Mouse (Mus musculus): ENCODE measurements around the gene Prss29. TPM values are rescaled to one million over a fixed set of nuclear protein-coding genes. Genes with fewer than 3 reads are reported as not detected.

Gene Prss29
- polyA plus RNA-seq, 1 experiment from 2014 or later: not detected

GRCm38 (mm10) chr17:25332321-25332720 lies 13.9 kb downstream of the Prss29 start:
- H3K4me1 ChIP-seq (ENCODE audit: control insufficient read depth, insufficient read depth, low read length): no peaks in the 10 kb centered on the region
- H3K36me3 ChIP-seq (ENCODE audit: control insufficient read depth, insufficient read depth, low read length): no peaks in the 10 kb centered on the region
- H3K27me3 ChIP-seq (ENCODE audit: control insufficient read depth, insufficient read depth, low read length): no peaks in the 10 kb centered on the region
- H3K4me2 ChIP-seq: no peak overlapping the region
- ATAC-seq (ENCODE audit: low FRiP score) (no peak), DNase-seq (ENCODE audit: low spot score, missing footprints) (no peak)
- WGBS: 78% methylated on average over 9 of the region's 9 CpGs
- H3K9me3 ChIP-seq (ENCODE audit: control insufficient read depth, low read length): no peaks in the 10 kb centered on the region
- H3K9ac ChIP-seq (ENCODE audit: low read length): no peak overlapping the region
- no peak overlapping the region for H3K27ac ChIP-seq (ENCODE audit: low read depth, low read length)
- no peak overlapping the region for H3K4me3 ChIP-seq (ENCODE audit: low read depth, low read length)

GRCm38 (mm10) chr17:25333943-25334342 lies 15.5 kb downstream of the Prss29 start:
- ATAC-seq (ENCODE audit: low FRiP score): no peak
- Histone ChIP-seq H3K4me3 (ENCODE audit: low read depth, low read length) (no peak overlapping the region), H3K9me3 (ENCODE audit: control insufficient read depth, low read length) (no peaks in the 10 kb centered on the region), H3K36me3 (ENCODE audit: control insufficient read depth, insufficient read depth, low read length) (no peaks in the 10 kb centered on the region), H3K4me1 (ENCODE audit: control insufficient read depth, insufficient read depth, low read length) (no peaks in the 10 kb centered on the region), H3K4me2 (no peak overlapping the region), H3K27ac (ENCODE audit: low read depth, low read length) (no peak overlapping the region), H3K9ac (ENCODE audit: low read length) (no peak overlapping the region), H3K27me3 (ENCODE audit: control insufficient read depth, insufficient read depth, low read length) (no peaks in the 10 kb centered on the region)
- WGBS: under 1% methylated on average over 8 of the region's 8 CpGs
- peak; percentile 95 for DNase-seq (ENCODE audit: low spot score, missing footprints)

DNA sequence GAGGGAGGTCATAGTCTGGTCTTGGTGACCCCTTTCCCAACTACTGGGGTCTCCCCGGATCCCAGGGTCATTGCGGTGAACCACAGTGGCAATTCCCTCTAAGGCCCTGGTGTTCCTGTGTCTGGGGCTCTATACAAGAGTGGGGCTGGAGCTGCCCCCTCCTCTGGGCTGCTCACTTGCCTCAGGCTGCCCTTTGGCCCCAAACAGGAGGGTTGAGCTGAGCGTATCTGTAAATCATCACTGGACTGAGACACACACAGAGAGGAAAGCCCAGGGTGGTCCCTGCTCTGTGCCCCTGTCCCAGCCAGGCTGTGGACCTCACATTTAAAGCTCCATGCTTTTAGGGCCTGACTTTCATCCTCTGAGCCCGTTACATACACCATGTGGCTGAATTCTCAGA lies 19.8 kb downstream of the Prss29 start:
- Histone ChIP-seq H3K9me3 (ENCODE audit: control insufficient read depth, low read length) (no peaks in the 10 kb centered on the region), H3K36me3 (ENCODE audit: control insufficient read depth, insufficient read depth, low read length) (no peaks in the 10 kb centered on the region), H3K4me3 (ENCODE audit: low read depth, low read length) (no peak overlapping the region), H3K9ac (ENCODE audit: low read length) (no peak overlapping the region), H3K4me2 (no peak overlapping the region), H3K27ac (ENCODE audit: low read depth, low read length) (no peak overlapping the region), H3K4me1 (ENCODE audit: control insufficient read depth, insufficient read depth, low read length) (no peaks in the 10 kb centered on the region), H3K27me3 (ENCODE audit: control insufficient read depth, insufficient read depth, low read length) (no peaks in the 10 kb centered on the region)
- WGBS: 79% methylated on average over 4 of the region's 4 CpGs
- ATAC-seq (ENCODE audit: low FRiP score) (no peak), DNase-seq (ENCODE audit: low spot score, missing footprints) (no peak)

DNA sequence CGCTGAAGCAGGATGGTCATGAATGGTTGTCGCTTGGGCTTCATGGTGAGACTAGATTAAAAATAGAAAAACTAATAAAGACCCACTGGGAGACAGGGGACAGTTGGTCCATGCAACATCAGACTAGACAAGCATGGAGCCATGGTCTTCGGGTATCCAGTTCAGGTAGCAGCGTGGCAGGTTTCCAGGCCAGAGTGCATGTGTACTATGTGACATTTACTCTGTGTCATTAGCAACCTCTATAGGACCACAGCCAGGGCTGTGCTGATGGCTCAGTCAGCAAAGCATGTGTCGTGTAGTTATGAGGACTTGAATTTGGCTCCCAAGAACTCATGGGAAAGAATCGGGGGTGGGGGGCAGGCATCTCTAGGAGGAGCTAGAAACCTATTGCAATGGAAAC lies 21.5 kb downstream of the Prss29 start:
- no peaks in the 10 kb centered on the region for H3K9me3 ChIP-seq (ENCODE audit: control insufficient read depth, low read length)
- DNase-seq (ENCODE audit: low spot score, missing footprints): no peak
- ATAC-seq (ENCODE audit: low FRiP score): no peak
- H3K36me3 ChIP-seq (ENCODE audit: control insufficient read depth, insufficient read depth, low read length): no peaks in the 10 kb centered on the region
- H3K4me2 ChIP-seq: no peak overlapping the region
- H3K27me3 ChIP-seq (ENCODE audit: control insufficient read depth, insufficient read depth, low read length): no peaks in the 10 kb centered on the region
- H3K27ac ChIP-seq (ENCODE audit: low read depth, low read length): no peak overlapping the region
- no peaks in the 10 kb centered on the region for H3K4me1 ChIP-seq (ENCODE audit: control insufficient read depth, insufficient read depth, low read length)
- WGBS: 84% methylated on average over 6 of the region's 6 CpGs
- H3K9ac ChIP-seq (ENCODE audit: low read length): no peak overlapping the region
- H3K4me3 ChIP-seq (ENCODE audit: low read depth, low read length): no peak overlapping the region

DNA sequence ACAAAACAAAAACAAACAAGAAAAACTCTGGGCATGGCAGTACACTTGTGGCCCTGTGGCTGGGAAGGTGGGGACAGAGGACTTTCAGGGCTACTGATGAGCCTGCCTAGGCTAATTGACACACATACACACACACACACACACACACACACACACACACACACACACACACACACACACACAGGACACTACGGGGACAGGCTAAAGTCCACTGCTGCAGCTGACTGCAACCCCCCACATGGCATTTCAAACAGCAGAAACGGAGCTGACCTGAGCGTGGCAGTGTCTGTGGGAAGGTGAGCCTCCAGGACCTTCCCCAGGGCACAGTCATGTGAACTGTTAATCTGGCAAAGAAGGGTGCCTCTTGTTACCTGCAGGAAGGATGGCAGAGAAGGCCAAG lies 23.0 kb downstream of the Prss29 start:
- no peaks in the 10 kb centered on the region for H3K36me3 ChIP-seq (ENCODE audit: control insufficient read depth, insufficient read depth, low read length)
- no peaks in the 10 kb centered on the region for H3K9me3 ChIP-seq (ENCODE audit: control insufficient read depth, low read length)
- H3K27me3 ChIP-seq (ENCODE audit: control insufficient read depth, insufficient read depth, low read length): no peaks in the 10 kb centered on the region
- no peak overlapping the region for H3K27ac ChIP-seq (ENCODE audit: low read depth, low read length)
- no peak overlapping the region for H3K4me3 ChIP-seq (ENCODE audit: low read depth, low read length)
- DNase-seq (ENCODE audit: low spot score, missing footprints): no peak
- WGBS: 45% methylated on average over 3 of the region's 3 CpGs
- no peak overlapping the region for H3K9ac ChIP-seq (ENCODE audit: low read length)
- H3K4me2 ChIP-seq: no peak overlapping the region
- no peaks in the 10 kb centered on the region for H3K4me1 ChIP-seq (ENCODE audit: control insufficient read depth, insufficient read depth, low read length)
- ATAC-seq (ENCODE audit: low FRiP score): no peak

GRCm38 (mm10) chr17:25345462-25345861 lies 27.0 kb downstream of the Prss29 start, which contains the start of gene Tpsab1:
TSS of gene Tpsab1 (minus strand) at chr17:25345562.
- H3K9ac ChIP-seq (ENCODE audit: low read length): no peak within 1 kb of the TSS
- H3K9me3 ChIP-seq (ENCODE audit: control insufficient read depth, low read length): no peaks in the 10 kb centered on the region
- no peaks in the 10 kb centered on the region for H3K27me3 ChIP-seq (ENCODE audit: control insufficient read depth, insufficient read depth, low read length)
- WGBS: 98% methylated on average over 4 of the region's 4 CpGs
- DNase-seq (ENCODE audit: low spot score, missing footprints) (no peak), ATAC-seq (ENCODE audit: low FRiP score) (no peak)
- H3K4me3 ChIP-seq (ENCODE audit: low read depth, low read length): no peak within 1 kb of the TSS
- H3K4me1 ChIP-seq (ENCODE audit: control insufficient read depth, insufficient read depth, low read length): no peaks in the 10 kb centered on the region
- H3K36me3 ChIP-seq (ENCODE audit: control insufficient read depth, insufficient read depth, low read length): no peaks in the 10 kb centered on the region
- no peak within 1 kb of the TSS for H3K27ac ChIP-seq (ENCODE audit: low read depth, low read length)
- H3K4me2 ChIP-seq: no peak within 1 kb of the TSS

DNA sequence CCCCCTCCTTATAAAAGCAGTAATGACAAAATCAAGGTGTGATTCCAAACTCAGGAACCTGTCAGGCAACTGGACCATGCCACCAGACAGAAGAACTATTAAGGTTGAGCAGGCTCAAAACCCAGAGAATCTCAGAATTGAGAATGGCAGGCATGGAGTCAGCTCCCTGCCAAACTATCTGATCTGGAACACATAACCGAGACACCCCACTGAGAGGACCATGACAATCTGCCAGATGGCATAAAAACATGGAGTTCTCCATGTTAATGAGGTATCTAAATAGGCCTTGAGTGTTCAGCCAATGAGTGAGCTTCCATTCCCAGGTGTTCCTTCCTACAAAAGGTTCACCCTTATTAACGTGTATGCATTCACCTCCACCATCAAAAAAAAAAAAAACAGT lies 42.8 kb downstream of the Prss29 start:
- no peak overlapping the region for H3K9ac ChIP-seq (ENCODE audit: low read length)
- no peaks in the 10 kb centered on the region for H3K36me3 ChIP-seq (ENCODE audit: control insufficient read depth, insufficient read depth, low read length)
- ATAC-seq (ENCODE audit: low FRiP score) (no peak), DNase-seq (ENCODE audit: low spot score, missing footprints) (peak; percentile 19)
- no peaks in the 10 kb centered on the region for H3K4me1 ChIP-seq (ENCODE audit: control insufficient read depth, insufficient read depth, low read length)
- H3K27ac ChIP-seq (ENCODE audit: low read depth, low read length): no peak overlapping the region
- no peaks in the 10 kb centered on the region for H3K9me3 ChIP-seq (ENCODE audit: control insufficient read depth, low read length)
- no peaks in the 10 kb centered on the region for H3K27me3 ChIP-seq (ENCODE audit: control insufficient read depth, insufficient read depth, low read length)
- H3K4me3 ChIP-seq (ENCODE audit: low read depth, low read length): no peak overlapping the region
- WGBS: 66% methylated on average over 2 of the region's 2 CpGs
- H3K4me2 ChIP-seq: no peak overlapping the region

DNA sequence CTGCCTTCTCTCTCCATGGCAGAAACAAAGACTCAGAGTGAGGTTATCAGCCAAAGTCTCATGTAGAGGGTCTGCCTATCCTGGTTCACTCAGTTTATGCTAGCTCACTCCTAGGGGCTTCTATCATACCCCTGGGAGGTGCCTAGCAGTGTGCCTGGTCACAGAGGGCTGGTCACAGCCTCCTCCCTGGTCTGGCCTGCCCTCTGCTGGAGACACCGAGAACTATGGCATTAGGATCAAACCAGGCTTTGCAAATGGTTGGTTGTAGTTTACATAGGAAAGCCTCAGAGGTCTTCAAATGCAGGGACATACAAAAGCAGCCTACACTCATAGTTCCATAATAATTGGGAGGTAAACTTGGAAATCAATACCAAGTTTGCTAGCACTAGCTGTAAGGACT lies 45.3 kb downstream of the Prss29 start:
- H3K4me3 ChIP-seq (ENCODE audit: low read depth, low read length): no peak overlapping the region
- H3K9me3 ChIP-seq (ENCODE audit: control insufficient read depth, low read length): no peaks in the 10 kb centered on the region
- no peaks in the 10 kb centered on the region for H3K27me3 ChIP-seq (ENCODE audit: control insufficient read depth, insufficient read depth, low read length)
- WGBS: 4% methylated on average over 1 of the region's 1 CpGs
- DNase-seq (ENCODE audit: low spot score, missing footprints) (peak; percentile 85), ATAC-seq (ENCODE audit: low FRiP score) (no peak)
- H3K36me3 ChIP-seq (ENCODE audit: control insufficient read depth, insufficient read depth, low read length): no peaks in the 10 kb centered on the region
- H3K4me1 ChIP-seq (ENCODE audit: control insufficient read depth, insufficient read depth, low read length): no peaks in the 10 kb centered on the region
- H3K4me2 ChIP-seq: no peak overlapping the region
- no peak overlapping the region for H3K9ac ChIP-seq (ENCODE audit: low read length)
- no peak overlapping the region for H3K27ac ChIP-seq (ENCODE audit: low read depth, low read length)

- Histone ChIP-seq H3K9ac (ENCODE audit: low read length) (no peak within 1 kb of the TSS), H3K4me2 (no peak within 1 kb of the TSS), H3K4me1 (ENCODE audit: control insufficient read depth, insufficient read depth, low read length) (no peaks in the 10 kb centered on the region), H3K9me3 (ENCODE audit: control insufficient read depth, low read length) (no peaks in the 10 kb centered on the region), H3K4me3 (ENCODE audit: low read depth, low read length) (no peak within 1 kb of the TSS), H3K36me3 (ENCODE audit: control insufficient read depth, insufficient read depth, low read length) (no peaks in the 10 kb centered on the region), H3K27me3 (ENCODE audit: control insufficient read depth, insufficient read depth, low read length) (no peaks in the 10 kb centered on the region), H3K27ac (ENCODE audit: low read depth, low read length) (no peak within 1 kb of the TSS)
- WGBS: 75% methylated on average over 2 of the region's 2 CpGs
- ATAC-seq (ENCODE audit: low FRiP score): no peak
- DNase-seq (ENCODE audit: low spot score, missing footprints): no peak
Measured at GRCm38 (mm10) chr17:25366005-25366404, 47.6 kb downstream of the Prss29 start, which contains the start of gene Tpsb2. TSS of gene Tpsb2 (plus strand) at chr17:25366305.

GRCm38 (mm10) chr17:25368973-25369372 lies 50.5 kb downstream of the Prss29 start, which contains the start of gene Tpsg1:
TSS of gene Tpsg1 (plus strand) at chr17:25369273.
- no peak within 1 kb of the TSS for H3K9ac ChIP-seq (ENCODE audit: low read length)
- DNase-seq (ENCODE audit: low spot score, missing footprints) (no peak), ATAC-seq (ENCODE audit: low FRiP score) (no peak)
- no peaks in the 10 kb centered on the region for H3K27me3 ChIP-seq (ENCODE audit: control insufficient read depth, insufficient read depth, low read length)
- no peaks in the 10 kb centered on the region for H3K36me3 ChIP-seq (ENCODE audit: control insufficient read depth, insufficient read depth, low read length)
- no peaks in the 10 kb centered on the region for H3K4me1 ChIP-seq (ENCODE audit: control insufficient read depth, insufficient read depth, low read length)
- 95% methylated on average over 3 of the region's 3 CpGs for WGBS
- H3K9me3 ChIP-seq (ENCODE audit: control insufficient read depth, low read length): no peaks in the 10 kb centered on the region
- no peak within 1 kb of the TSS for H3K4me3 ChIP-seq (ENCODE audit: low read depth, low read length)
- H3K27ac ChIP-seq (ENCODE audit: low read depth, low read length): no peak within 1 kb of the TSS
- no peak within 1 kb of the TSS for H3K4me2 ChIP-seq
